Mouse (Mus musculus) liver, embryonic 16.5 days (tissue): ENCODE data around the gene Rnf40. TPM values are rescaled to one million over a fixed set of nuclear protein-coding genes. Genes with fewer than 3 reads are reported as not detected.

ENCODE experiments used
- ATAC-seq: fragments of 200-750 bp; cut with Nextera tagmentation; 2 replicates; pipeline ENCODE4 v1.8.0; 2017; ENCODE audit warnings: low read depth, mild to moderate bottlenecking, moderate number of reproducible peaks, moderate library complexity
- H3K27ac ChIP-seq: fragments of 300-500 bp; sonication (generic); 2 replicates; pipeline ENCODE4 v1.5.1; 2014; ENCODE audit warnings: mild to moderate bottlenecking, low read length
- H3K27me3 ChIP-seq: fragments of 300-500 bp; sonication (generic); 2 replicates; pipeline ENCODE4 v1.6.1; 2014; ENCODE audit warnings: low read depth, low read length, mixed read lengths; ENCODE audit not compliant: control insufficient read depth, insufficient read depth
- H3K36me3 ChIP-seq: fragments of 300-500 bp; sonication (generic); 2 replicates; pipeline ENCODE4 v1.6.1; 2014; ENCODE audit warnings: mild to moderate bottlenecking; ENCODE audit not compliant: control insufficient read depth, insufficient read depth
- H3K4me1 ChIP-seq: fragments of 300-500 bp; sonication (generic); 2 replicates; pipeline ENCODE4 v1.6.1; 2014; ENCODE audit warnings: low read depth, low read length, mixed read lengths; ENCODE audit not compliant: control insufficient read depth
- H3K4me2 ChIP-seq: fragments of 300-500 bp; sonication (generic); 2 replicates; pipeline ENCODE4 v1.6.1; 2014; ENCODE audit warnings: low read depth, low read length, mixed read lengths
- H3K4me3 ChIP-seq: fragments of 300-500 bp; sonication (generic); 2 replicates; pipeline ENCODE4 v1.5.1; 2014; ENCODE audit warnings: low read depth, mild to moderate bottlenecking, low read length
- H3K9ac ChIP-seq: fragments of 300-500 bp; sonication (generic); 2 replicates; pipeline ENCODE4 v1.6.1; 2014; ENCODE audit warnings: low read depth, low read length
- H3K9me3 ChIP-seq: fragments of 300-500 bp; sonication (generic); replicated peaks from 2 replicates; pipeline ENCODE4 v1.6.1; 2016; ENCODE audit warnings: low read length; ENCODE audit not compliant: control insufficient read depth
- WGBS: fragments of 180-500 bp; shearing (Covaris S2); extraction: QIAGEN DNeasy Blood & Tissue Kit; methylation state at CpG from one replicate; pipeline ENCODE4 v1.1.7; 2014; ENCODE audit not compliant: insufficient replicate concordance; 5-methylcytosine and 5-hydroxymethylcytosine counted together
- polyA plus RNA-seq: library from polyadenylated mRNA; unstranded; fragments of >200 nt; fragmentation: Nextera tagmentation; extraction: Ambion mirVana; gene quantifications from 2 replicates; pipeline ENCODE4 v1.2.1, GENCODE M21; 2015

Rnf40 gene
- polyA plus RNA-seq, 1 experiment from 2014 or later: 18.0 TPM

DNA sequence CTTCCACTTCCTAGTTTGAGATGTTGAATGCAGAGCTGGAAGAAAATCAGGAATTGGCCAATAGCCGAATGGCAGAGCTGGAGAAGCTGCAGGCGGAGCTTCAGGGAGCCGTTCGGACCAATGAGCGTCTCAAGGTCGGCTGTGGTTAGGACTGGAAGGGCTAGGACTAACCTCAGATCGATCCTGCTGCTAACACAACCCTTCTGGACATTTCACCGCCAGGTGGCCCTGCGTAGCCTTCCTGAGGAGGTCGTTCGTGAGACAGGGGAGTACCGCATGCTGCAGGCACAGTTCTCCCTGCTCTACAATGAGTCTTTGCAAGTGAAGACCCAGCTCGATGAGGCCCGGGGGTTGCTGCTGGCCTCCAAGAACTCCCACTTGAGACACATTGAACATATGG, 4.0 kb downstream of the Rnf40 start:
- H3K9me3 ChIP-seq: no peaks in the 10 kb centered on the region
- WGBS: 87% methylated on average over 14 of the region's 14 CpGs
- no peak overlapping the region for H3K4me3 ChIP-seq
- no peak overlapping the region for H3K4me2 ChIP-seq
- no peak overlapping the region for H3K9ac ChIP-seq
- H3K36me3 ChIP-seq: peaks cover 74% of the 10 kb centered on the region
- H3K27ac ChIP-seq: no peak overlapping the region
- no peaks in the 10 kb centered on the region for H3K27me3 ChIP-seq
- peaks cover 14% of the 10 kb centered on the region for H3K4me1 ChIP-seq
- no peak for ATAC-seq

DNA sequence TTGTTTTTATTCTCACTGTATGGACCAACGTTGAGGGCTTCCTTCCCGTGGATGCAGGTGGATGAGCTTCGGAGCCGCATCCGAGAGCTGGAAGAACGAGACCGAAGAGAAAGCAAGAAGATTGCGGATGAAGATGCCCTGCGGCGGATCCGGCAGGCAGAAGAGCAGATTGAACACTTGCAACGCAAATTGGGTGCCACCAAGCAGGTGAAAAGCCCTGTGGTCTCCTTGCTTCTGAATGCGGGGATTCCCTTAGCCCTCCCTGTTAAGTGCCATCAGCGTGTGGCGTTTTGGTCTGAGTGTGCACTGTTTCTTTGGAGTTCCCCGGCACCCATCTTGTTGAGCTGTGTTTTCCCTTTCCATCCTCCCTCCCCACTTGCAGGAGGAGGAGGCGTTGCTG, 8.2 kb downstream of the Rnf40 start:
- no peaks in the 10 kb centered on the region for H3K9me3 ChIP-seq
- 95% methylated on average over 17 of the region's 17 CpGs for WGBS
- no peak overlapping the region for H3K27ac ChIP-seq
- no peak for ATAC-seq
- H3K4me2 ChIP-seq: no peak overlapping the region
- no peak overlapping the region for H3K9ac ChIP-seq
- no peak overlapping the region for H3K4me3 ChIP-seq
- H3K4me1 ChIP-seq: no peaks in the 10 kb centered on the region
- peaks cover 83% of the 10 kb centered on the region for H3K36me3 ChIP-seq
- H3K27me3 ChIP-seq: no peaks in the 10 kb centered on the region

DNA sequence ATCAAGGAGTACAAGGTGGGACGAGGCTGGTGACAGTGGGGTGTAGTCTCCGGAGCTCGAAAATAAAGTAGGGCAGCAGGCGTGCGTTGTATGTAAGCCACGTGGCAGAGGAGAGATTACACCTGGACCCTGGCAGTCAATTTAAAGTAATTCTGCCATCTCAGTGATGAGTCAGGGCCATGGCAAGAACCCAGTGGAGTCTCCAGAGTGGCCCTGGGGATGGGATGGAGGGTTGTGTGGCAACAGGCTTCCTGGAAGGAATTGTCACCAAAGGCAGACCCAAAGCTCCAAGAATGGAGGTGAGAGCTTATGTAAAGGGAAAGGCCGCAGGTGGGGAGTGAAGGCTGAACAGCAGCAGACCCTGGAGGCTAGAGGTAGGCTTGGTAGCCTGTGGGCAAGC, 12.0 kb downstream of the Rnf40 start:
- H3K4me2 ChIP-seq: no peak overlapping the region
- ATAC-seq: no peak
- no peaks in the 10 kb centered on the region for H3K27me3 ChIP-seq
- H3K9ac ChIP-seq: no peak overlapping the region
- H3K9me3 ChIP-seq: no peaks in the 10 kb centered on the region
- WGBS: 93% methylated on average over 7 of the region's 7 CpGs
- no peaks in the 10 kb centered on the region for H3K4me1 ChIP-seq
- no peak overlapping the region for H3K4me3 ChIP-seq
- H3K36me3 ChIP-seq: peaks cover 59% of the 10 kb centered on the region
- no peak overlapping the region for H3K27ac ChIP-seq

DNA sequence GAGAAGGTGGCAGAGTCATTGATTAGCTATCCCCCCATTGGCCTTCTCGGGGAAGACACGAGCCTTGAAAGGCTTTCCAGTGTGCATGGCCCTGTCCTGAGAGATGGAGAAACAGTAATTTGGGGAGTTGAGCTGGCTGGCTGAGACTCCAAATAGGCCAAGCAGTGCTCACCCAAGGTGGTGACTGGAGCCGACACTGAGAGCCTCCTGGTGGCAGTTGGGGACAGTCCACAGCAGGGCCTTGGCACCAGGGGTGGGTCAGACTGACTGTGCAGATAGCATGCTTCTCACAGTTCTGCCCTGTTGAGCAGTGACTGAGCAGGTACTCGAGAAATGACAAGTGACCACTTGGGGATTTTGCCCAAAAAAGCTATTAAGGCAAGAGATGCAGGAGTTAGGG, 13.2 kb downstream of the Rnf40 start:
- Histone ChIP-seq H3K36me3 (peaks cover 48% of the 10 kb centered on the region), H3K27ac (no peak overlapping the region), H3K27me3 (no peaks in the 10 kb centered on the region), H3K9ac (no peak overlapping the region), H3K9me3 (no peaks in the 10 kb centered on the region), H3K4me1 (no peaks in the 10 kb centered on the region), H3K4me2 (no peak overlapping the region), H3K4me3 (no peak overlapping the region)
- no peak for ATAC-seq
- WGBS: 78% methylated on average over 4 of the region's 4 CpGs

DNA sequence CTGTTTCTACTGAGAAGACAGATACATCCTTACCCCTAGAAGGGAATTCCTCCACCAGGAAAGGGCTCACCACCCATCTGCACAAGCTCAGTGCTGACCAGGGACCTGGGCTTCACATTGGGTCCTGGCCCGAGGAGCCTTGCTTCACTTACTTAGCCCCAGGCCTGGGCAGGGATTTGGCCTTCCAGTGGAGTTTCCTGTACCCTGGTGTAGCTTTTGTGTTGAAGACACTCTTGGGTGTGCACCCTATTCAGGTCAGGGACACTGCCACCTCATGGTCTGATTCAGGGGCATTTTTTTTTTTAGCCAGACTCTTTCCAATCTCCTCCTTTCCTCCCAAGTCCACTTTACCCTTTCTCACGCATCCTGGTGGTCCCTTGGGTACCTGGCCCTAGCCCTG, 14.3 kb downstream of the Rnf40 start:
- Histone ChIP-seq H3K27me3 (no peaks in the 10 kb centered on the region), H3K4me1 (no peaks in the 10 kb centered on the region), H3K4me2 (no peak overlapping the region), H3K9ac (no peak overlapping the region), H3K9me3 (no peaks in the 10 kb centered on the region), H3K27ac (no peak overlapping the region), H3K4me3 (no peak overlapping the region), H3K36me3 (peaks cover 36% of the 10 kb centered on the region)
- 87% methylated on average over 2 of the region's 2 CpGs for WGBS
- no peak for ATAC-seq

DNA sequence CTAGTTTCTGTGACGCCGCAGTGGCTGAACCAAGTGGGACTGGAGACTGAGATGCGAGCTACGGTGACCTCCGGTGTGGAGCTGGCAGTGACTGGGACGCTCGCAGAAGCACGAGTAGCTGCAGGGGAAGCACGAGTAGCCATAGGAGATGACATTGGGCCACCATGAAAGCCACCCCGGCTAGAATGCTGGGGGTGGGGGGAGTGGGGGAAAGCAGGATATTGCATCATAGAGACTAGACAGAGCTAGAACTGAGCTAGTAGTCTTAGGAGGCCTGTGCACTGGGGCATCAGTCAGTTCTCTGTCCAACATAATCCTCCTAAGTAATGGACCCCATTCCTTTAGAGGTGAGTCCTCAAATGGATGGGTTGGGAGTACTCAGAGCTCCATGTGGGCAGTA, 15.7 kb downstream of the Rnf40 start:
- H3K4me1 ChIP-seq: no peaks in the 10 kb centered on the region
- no peak for ATAC-seq
- peaks cover 30% of the 10 kb centered on the region for H3K36me3 ChIP-seq
- no peaks in the 10 kb centered on the region for H3K9me3 ChIP-seq
- H3K9ac ChIP-seq: no peak overlapping the region
- H3K27me3 ChIP-seq: no peaks in the 10 kb centered on the region
- no peak overlapping the region for H3K27ac ChIP-seq
- no peak overlapping the region for H3K4me3 ChIP-seq
- 73% methylated on average over 10 of the region's 10 CpGs for WGBS
- no peak overlapping the region for H3K4me2 ChIP-seq

DNA sequence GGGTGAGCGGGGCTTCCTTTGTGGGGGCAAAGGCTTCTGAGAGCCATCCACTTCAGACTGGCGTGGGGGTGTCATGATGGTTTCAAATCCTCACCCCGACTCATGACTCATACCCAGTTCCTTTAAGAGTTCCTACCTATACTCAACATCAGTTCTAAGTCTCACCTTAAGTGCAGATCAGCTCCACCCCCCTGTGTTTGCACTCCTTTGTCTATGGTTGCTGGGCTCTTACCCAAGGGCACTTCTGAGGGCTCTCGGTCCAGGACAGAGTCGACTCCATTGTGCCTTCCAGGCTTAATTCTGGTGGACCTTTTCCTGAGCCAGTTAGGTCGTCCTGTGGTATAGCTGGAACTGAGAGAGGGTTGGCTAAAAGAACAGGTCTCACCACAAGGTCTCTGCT, 18.6 kb downstream of the Rnf40 start:
- Histone ChIP-seq H3K27ac (no peak overlapping the region), H3K4me1 (no peaks in the 10 kb centered on the region), H3K27me3 (no peaks in the 10 kb centered on the region), H3K9me3 (no peaks in the 10 kb centered on the region), H3K36me3 (peaks cover 31% of the 10 kb centered on the region), H3K9ac (no peak overlapping the region), H3K4me2 (no peak overlapping the region), H3K4me3 (no peak overlapping the region)
- 70% methylated on average over 6 of the region's 6 CpGs for WGBS
- no peak for ATAC-seq

GRCm38 (mm10) chr7:127611011-127611410, 22.4 kb downstream of the Rnf40 start:
- no peak overlapping the region for H3K4me2 ChIP-seq
- no peak overlapping the region for H3K9ac ChIP-seq
- ATAC-seq: no peak

GRCm38 (mm10) chr7:127611561-127611960, 23.0 kb downstream of the Rnf40 start:
- 92% methylated on average over 26 of the region's 26 CpGs for WGBS
- no peak overlapping the region for H3K4me3 ChIP-seq
- no peak overlapping the region for H3K27ac ChIP-seq
- H3K9ac ChIP-seq: no peak overlapping the region
- H3K4me2 ChIP-seq: no peak overlapping the region
- H3K27me3 ChIP-seq: peaks cover 14% of the 10 kb centered on the region
- peaks cover 10% of the 10 kb centered on the region for H3K4me1 ChIP-seq
- peaks cover 18% of the 10 kb centered on the region for H3K36me3 ChIP-seq
- no peaks in the 10 kb centered on the region for H3K9me3 ChIP-seq
- ATAC-seq: no peak

More at GRCm38 (mm10) chr7:127611011-127611410, 22.4 kb downstream of the Rnf40 start:
- Histone ChIP-seq H3K27ac (no peak overlapping the region), H3K27me3 (peaks cover 14% of the 10 kb centered on the region), H3K4me1 (peaks cover 10% of the 10 kb centered on the region), H3K4me3 (no peak overlapping the region), H3K36me3 (peaks cover 18% of the 10 kb centered on the region), H3K9me3 (no peaks in the 10 kb centered on the region)
- 92% methylated on average over 29 of the region's 29 CpGs for WGBS
